Mouse (Mus musculus) urinary bladder, postnatal 36 days (tissue): ENCODE data around the gene Sdhb.

Experiments
- DNase-seq, 2 experiments: peaks; one replicate each; pipeline ENCODE4 v3.0.0; 2022; ENCODE audit warnings: low spot score in 2 of 2, mixed read lengths in 1 of 2

The Sdhb gene

GRCm38 (mm10) chr4:140960781-140961466, at the start of gene Sdhb:
Sdhb (plus strand) TSS chr4:140961203.
- DNase-seq, result peak; percentile 88 to 97

GRCm38 (mm10) chr4:140911416-140911815, 49.6 kb upstream of the Sdhb start:
- no peak for DNase-seq

GRCm38 (mm10) chr4:140912271-140912833, 48.7 kb upstream of the Sdhb start:
- no peak for DNase-seq

- no peak for DNase-seq
These were observed 47.4 kb upstream of the Sdhb start for GRCm38 (mm10) chr4:140913565-140913964.

GRCm38 (mm10) chr4:140914731-140915131, 46.3 kb upstream of the Sdhb start:
- no peak for DNase-seq

- no peak for DNase-seq
These were observed 45.8 kb upstream of the Sdhb start for GRCm38 (mm10) chr4:140915235-140915634.

- DNase-seq, result no peak
These were observed 44.7 kb upstream of the Sdhb start for GRCm38 (mm10) chr4:140916296-140916695.

- DNase-seq, result no peak
These were observed 43.6 kb upstream of the Sdhb start for GRCm38 (mm10) chr4:140917451-140917850.

- DNase-seq, result no peak
These were observed 40.8 kb upstream of the Sdhb start for GRCm38 (mm10) chr4:140919974-140920836.

- DNase-seq, result no peak
These were observed 38.5 kb upstream of the Sdhb start for GRCm38 (mm10) chr4:140922508-140922907.

GRCm38 (mm10) chr4:140925648-140926047, 35.4 kb upstream of the Sdhb start:
- no peak for DNase-seq

GRCm38 (mm10) chr4:140928349-140928748, 32.7 kb upstream of the Sdhb start:
- DNase-seq, result no peak

- DNase-seq, result no peak
These were observed 31.3 kb upstream of the Sdhb start for GRCm38 (mm10) chr4:140929745-140930144.

- no peak for DNase-seq
These were observed 30.0 kb upstream of the Sdhb start for GRCm38 (mm10) chr4:140930900-140931470.

- no peak for DNase-seq
These were observed 25.4 kb upstream of the Sdhb start for GRCm38 (mm10) chr4:140935643-140936042.

GRCm38 (mm10) chr4:140944356-140944755, 16.6 kb upstream of the Sdhb start:
- no peak for DNase-seq

- DNase-seq, result no peak
These were observed 16.0 kb upstream of the Sdhb start for GRCm38 (mm10) chr4:140944961-140945442.

- no peak for DNase-seq
These were observed 15.4 kb upstream of the Sdhb start for GRCm38 (mm10) chr4:140945571-140945970.

GRCm38 (mm10) chr4:140946048-140946447, 15.0 kb upstream of the Sdhb start:
- DNase-seq, result no peak

GRCm38 (mm10) chr4:140946580-140947205, 14.3 kb upstream of the Sdhb start:
- no peak for DNase-seq
